Mouse (Mus musculus) neural tube, embryonic 10.5 days (tissue): Measurements from ENCODE around the gene Nr1h4.
"Not testable (repeated sequence)": the region's sequence is repeated elsewhere in the genome, so short reads cannot be mapped to it uniquely, and the experiment has no call there.

ENCODE experiments used
- DNase-seq: peaks from one replicate; pipeline ENCODE4 v3.0.0-alpha.2; 2017; ENCODE audit warnings: low spot score; ENCODE audit errors: extremely low spot score

The Nr1h4 gene

DNA sequence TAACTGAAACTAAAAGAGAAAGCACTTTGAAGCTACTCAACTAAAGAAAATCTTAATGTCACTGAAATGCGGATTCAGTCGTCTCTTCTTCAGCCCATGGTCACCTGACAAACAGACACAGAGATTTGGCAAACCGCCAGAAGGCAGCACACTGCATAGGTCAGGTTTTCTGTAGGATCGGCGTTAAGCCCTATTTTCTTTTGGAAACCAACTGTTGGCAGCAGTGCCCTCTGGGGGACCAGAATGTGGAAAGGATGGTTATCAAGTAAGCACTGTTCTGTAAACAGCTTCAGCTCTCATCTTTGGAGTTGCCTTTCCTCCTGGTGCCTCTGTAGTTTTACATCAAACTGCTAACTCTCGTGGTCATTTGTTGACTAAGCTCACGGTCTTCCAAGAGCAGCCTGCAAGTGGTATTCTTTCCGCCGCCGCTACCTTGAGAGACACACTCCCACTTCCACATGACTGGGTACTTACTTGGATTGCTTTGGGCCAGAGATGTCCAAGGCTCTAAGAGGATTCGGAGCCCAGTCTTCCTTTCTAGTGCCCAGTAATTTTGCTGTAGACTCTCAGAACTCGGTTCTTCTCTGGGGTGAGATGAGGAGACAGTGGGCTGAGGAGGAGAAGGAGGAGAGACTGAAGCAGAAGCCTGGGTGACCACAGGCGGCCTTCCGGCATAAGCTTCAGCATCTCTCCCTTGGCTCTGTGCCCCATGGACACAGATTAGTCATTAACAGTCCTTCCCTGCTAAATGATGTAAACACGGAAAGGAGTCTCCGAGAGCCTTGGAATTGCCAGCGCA lies at the start of gene Nr1h4:
Gene Nr1h4 (minus strand): TSS at position 657 of the 799 bp plus-strand sequence.
- DNase-seq: no peak

DNA sequence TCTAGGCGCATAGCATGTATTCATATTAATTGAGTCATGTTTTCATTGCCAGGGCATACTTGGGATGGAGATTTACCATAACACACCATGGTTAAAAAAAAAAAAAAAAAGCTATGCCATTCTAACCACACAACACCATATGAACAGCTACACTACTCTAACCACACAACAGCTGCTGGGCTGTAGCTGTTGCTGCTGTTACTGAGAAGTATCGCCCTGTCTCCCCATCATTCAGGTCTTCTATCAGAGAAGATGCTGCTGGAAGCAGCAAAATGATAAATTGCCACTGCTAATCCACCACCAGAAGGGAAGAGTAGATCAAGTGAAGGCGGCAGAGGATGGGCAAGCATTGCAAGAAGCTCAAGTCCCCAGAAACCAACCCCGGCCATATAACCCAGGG lies 45.4 kb upstream of the Nr1h4 start:
- no peak for DNase-seq

DNA sequence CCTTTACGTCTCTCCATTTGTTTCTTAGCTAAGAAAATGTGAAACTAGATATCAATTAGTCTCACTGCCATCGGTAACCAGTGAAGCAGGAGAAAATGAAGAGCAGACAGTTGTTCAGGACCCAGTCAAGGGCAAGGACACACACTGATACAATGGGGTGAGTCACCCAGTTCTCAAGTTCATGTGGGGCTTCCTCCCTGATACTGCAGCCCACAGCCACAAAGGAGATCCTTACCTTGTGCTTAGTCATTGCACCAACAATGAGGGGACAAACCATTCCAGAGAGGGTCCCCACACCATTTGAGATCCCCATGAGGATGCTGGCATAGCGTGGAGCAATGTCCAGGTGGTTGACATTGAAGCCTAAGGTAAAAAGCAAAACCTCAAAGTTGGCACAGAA lies 44.3 kb upstream of the Nr1h4 start:
- no peak for DNase-seq

DNA sequence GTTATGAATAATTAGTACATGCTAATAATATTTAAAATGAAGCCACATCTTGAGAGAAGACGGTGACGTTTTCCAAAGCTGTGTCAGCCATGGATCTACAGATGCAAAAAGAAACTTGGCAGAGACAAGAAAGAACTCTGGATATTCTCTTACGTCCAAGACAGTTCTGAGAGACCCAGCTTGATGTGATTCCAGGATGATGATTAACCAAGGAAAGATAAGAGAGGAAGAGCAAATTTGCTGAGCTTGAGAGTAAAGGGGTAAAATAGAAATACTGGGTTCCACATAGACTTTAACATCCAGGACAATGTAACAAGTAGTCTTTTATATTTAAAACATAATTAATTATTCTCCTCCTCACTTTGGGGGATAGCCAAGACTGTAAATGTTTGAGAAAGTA lies 40.0 kb upstream of the Nr1h4 start:
- no peak for DNase-seq

DNA sequence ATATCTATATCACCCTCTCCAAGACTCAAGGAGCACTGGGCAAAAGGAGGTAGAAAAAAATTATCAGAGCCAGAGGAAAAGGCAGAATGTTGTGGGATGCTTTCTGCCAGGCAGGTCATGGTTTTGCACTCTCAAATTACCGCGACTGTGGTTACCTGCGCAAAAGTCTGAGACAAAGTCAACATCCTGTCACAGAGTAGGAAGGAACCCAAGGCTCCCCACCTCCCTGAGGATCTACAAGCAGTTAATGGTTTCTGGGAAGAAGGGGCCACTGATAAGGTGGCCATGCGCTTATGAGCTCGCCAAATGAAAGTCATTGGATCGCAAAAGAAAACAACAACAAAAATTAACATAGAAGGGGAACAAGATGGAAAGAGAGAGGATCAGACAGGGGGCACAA lies 39.6 kb upstream of the Nr1h4 start:
- no peak for DNase-seq

DNA sequence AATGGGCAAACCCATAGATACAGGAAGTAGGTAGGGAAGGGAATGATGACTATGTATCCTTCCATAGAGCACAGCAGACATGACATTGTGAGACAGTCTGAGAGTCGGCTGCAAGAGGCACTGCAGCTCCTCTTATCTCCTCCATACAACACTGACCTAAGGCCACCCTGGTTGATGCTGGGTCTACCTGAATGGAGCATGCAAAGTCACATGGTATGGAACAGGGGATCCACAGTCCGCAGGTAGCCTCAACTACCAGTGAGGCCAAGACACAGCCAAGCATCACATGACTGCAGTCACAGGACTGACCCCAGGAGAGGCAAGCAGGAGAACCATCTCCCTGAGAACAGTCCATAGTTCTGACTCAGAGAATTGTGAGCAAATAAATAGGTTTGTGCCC lies 34.0 kb upstream of the Nr1h4 start:
- DNase-seq: no peak

DNA sequence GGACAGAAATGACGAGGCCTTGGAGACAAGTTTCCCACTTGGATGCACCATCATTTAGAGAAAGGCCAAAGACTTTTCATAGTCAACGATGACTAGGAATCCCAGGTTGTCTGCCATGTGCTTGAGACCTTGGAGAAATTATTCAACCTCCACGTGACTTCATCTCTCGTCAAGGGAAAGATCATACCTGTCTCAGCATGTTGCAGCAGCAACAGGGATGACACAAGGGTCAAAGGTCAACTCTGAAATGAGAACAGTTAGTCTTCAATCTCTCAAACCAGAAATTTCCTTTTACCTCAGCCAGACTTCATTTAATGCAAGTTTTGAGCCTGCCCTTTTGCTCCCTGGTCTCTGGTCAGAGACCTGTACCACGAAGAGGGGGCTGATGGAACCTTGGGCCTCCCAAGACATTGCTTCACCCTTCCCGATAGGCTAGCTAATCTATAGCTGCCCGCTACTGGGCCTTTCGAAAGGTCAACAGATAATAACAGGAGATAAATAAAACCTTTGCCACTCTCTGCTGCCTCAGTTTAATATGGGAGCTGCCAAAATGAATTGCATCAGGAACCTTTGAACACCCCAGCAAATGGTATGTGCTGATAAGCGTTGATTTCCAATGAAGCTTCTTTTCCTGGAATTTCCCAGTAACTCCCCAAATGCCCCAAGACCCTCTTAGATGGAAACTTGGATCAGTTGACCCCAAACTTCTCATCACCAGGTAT lies 32.1 kb upstream of the Nr1h4 start:
- DNase-seq: no peak

DNA sequence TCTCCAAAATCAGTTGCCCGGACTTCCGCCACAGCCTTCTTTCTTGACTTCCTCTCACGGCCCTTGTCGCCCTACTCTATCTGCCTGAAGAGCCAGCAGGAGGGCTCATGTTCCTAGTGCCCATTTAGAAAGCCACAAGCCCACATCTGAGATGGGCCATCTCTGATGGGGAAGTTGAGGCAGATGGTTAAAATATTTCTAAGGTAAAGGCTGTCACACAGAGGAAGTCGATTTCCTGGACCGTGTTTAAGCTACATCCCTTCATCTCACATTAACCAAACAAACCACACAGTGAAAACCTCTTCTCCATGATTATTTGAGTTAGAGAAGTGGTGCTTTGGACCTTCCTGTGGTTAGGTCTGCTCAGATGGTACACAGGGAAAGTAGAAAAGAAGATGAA lies 28.7 kb upstream of the Nr1h4 start:
- no peak for DNase-seq

DNA sequence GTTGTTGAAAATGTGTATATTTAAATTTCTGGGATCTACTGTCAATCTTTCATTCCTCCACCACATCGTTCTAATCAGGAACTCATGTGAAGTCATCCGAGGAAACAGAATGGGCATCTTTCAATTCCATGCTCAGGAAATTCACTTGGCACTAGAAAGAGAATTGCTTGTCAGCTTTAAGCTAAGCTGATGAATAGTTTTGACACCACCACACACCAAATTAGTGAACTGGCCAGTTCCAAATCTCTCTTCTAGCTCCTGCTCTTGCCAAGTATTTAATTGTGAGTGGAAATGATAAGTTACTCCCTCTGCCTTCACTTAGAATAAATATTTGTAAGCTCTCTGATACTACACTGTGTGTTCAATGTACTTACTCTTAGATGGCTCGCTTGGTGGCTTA lies 26.0 kb upstream of the Nr1h4 start:
- DNase-seq: no peak

DNA sequence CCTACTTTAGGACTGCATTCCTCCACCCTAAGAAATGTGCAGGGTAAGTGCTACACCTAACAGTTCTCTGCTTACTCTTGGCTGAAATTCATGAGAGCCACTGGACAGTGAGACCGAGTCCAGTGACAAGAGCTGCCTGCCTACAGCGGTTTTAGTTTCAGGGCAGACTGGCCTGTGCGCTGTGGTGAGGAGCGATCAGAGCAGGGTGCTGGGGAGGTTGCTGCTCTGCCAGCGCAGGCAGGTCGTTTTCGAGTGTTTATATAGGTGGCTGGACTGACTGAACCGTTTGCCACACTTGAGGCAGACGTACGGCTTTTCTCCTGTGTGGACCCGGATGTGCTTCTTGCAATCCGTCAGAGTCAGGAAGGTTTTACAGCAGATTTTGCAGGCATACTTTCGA lies 21.5 kb upstream of the Nr1h4 start:
- DNase-seq: not testable (repeated sequence)

DNA sequence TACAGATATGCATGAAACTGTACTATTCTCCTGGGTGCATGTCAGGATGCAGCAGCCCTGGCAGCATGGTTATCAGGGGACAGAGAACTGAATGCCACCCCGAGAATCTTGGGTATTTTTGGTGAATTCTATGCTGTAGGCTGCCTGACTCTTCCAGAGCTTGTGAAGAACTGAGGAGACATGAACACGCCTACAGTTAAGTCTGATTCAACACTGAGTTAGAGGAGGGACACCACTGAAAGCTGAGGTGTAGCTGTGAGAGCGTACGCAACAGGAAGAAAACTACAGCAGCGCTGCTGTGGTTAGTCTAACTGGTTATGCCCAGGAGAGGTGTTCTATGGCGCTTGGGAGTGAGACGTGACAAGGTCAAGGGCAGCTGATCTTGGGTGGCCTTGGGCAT lies 20.5 kb upstream of the Nr1h4 start:
- not testable (repeated sequence) for DNase-seq

DNA sequence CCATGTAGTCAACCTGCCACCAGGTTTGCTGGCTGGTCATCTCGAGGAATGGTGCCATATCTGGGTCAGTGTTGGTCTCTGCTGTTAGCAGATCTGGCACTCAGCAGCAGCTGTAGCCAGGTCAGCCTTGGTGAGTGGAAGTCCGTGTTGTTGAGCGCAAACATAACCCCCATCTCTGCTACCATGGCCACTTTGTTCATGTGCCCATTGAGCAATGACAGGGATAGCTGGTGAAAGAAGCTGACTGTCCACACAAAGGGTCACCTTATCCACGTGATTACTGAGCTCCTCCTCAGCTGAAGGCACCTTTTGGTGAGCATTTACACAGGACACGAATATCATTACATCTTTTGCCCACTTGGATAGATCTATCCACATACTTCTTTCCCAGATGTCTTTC lies 19.6 kb upstream of the Nr1h4 start:
- no peak for DNase-seq

DNA sequence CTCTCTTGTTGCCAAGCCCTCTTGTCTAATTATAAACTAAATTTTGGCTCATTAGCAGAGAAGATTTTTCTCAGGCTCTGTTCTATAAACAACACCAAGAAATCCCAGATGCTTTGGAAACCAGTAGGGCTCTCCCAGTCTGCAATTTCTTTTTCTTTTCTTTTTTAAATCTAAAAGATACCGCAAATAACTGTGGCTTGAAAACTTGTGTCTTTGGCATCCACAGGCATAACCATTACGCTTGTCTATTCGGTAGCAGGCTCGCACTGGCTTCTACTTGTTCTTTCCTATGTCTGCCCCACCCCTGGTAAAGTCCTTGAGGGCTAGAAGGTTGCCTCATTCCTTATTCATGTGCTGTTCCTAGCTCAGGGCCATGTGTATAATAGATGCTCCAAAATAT lies 18.3 kb upstream of the Nr1h4 start:
- DNase-seq: no peak

DNA sequence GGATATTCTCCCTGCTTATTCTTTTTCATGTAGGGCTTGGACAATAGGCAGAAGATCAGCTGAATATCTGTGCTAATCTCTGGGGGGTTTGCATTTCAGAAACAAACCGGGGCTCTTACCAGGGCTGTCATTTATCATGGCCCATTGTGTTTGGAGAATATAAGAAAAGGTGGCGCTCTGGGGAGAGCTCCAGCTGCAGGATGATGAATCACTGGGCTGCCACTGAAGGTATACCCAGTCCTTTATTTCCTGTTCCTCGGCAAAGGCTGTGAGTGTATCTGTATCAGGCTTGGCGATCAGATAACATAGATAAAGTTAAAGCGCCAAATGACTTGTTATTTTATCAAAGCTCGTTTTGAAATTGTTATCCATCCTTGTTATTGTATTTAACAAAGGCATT lies 14.6 kb upstream of the Nr1h4 start:
- no peak for DNase-seq

DNA sequence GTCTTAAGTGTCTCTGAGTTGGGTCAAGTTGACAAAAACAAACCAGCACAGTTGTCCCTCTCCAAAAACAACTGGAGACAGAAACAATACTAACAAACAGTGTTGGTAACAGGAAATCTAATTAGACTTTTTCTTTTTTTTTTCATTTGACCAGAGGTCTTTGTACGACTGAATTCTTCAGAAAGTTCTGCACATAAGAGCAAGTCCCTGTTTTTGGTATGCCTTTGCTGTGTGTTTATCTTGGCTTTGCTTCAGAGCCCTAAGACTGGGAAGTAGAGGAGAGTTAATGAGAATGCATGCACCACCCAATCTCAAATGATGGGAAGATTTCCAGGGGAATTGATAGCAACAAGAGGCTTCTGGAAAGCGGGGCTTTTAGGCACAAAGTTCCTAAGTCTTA lies 13.6 kb upstream of the Nr1h4 start:
- DNase-seq: no peak

DNA sequence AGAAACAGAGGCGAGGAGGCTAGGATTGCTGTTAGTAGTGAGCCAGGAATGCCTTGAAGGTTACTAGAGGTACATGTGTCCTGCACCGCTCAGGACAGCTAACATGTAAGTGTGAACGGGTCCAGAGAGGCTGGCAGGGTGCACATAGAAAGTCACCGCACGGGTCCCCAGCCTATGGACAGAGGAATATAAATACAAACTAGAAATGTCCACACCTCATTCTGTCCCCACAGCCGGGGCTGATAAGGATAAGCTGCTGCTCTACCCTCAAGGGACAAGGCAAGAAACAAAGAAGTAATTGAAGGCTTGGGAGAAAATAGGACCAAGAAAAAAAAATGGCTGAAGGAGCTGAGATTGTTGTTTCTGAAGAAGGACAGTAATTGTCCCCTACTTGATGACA lies 10.5 kb upstream of the Nr1h4 start:
- DNase-seq: no peak

DNA sequence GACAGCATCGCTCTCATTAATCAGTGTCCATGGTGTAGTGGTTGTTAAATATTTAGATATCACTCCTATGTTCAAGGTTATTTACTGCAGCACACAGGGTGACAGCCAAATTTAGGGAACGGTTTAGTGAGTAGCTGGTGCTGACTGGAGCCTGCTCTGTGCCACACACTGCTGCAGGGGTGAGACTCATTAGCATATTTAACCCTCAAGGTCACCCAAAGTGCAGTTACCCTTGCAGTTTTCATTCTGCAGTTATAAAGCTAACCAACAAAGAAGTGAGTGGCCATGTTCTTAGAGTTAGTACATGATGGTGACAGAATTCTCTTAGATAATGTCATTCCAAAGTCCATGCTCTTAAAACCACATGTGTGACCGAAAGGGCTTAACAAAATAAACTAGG lies 8.9 kb upstream of the Nr1h4 start:
- DNase-seq: no peak

DNA sequence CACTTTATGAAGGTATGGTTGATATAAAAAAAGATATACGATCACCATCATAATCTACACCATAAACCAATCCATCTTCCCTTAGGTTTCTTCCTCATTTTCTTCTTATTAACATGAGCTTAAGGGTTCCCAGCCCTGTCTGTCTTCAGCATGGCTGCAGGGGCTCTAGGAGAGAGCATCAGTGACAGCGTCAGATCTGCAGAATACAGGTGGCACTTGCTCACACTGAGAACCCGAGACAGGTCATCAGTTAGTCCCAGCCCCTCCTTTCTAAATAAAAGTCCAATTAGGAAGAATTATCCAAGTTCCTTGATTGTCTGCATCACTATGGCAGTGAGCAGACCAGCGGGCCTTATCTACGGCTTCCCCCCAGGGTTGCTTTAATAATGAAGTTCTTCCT lies 934 bp downstream of the Nr1h4 start:
- no peak for DNase-seq

DNA sequence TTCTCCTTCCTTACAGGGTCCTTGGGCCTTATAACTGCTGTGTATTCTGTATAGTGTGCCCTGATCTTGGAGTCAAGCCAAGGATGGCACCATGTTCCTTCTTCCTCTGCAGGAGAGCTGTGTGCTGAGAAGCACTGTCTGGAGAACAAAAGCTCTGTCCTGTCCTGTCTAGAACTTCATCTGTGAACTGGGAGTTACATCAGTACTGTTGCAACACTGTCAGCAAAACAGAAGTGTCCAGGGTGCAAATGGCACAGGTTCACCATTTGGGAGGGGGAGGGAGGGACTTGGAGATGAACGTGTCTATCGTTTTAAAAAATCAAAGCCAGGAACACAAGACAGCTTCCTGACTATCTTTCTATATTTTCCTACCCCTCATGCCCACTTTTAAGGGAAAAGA lies 1.4 kb downstream of the Nr1h4 start:
- no peak for DNase-seq

DNA sequence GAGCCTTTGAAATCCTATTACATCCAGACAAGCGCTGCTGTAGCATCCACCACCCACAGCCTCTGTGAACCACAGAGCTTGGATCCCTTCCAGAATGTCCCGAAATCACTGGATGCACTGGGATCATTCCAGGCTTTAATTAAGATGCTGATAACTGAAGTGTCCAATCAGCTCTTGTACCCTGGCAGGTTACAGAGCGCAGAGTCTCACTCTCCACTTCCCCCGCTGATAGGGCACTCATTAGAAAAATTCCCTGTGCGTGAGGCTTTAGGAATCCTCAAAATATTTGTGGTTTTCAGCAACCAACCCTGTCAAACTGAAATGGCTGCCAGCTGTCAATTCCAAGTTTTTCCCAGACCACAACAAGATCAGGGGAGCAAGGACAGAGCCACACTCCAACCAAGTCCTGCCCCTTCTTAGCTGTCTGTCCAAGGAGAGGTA lies 2.2 kb downstream of the Nr1h4 start:
- DNase-seq: no peak

DNA sequence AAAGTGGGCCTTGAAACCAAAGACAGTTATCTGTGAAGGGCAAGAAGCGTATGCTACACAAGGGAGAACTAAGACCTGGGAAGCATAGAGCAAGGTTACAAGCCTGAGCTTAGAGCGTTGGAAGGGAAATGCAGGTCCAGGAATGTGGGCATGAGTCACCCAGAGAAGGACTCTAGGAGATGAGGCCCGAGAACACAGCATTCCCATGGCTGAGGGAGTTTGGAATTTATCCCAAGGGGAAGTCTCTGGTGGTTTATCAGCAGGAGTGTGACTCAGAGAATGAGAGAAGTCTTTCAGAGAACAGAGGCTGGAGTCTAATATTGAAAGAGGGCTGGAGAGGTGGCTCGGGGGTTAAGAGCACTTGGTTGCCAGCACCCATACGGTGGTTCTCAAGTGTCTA lies 6.3 kb downstream of the Nr1h4 start:
- no peak for DNase-seq

DNA sequence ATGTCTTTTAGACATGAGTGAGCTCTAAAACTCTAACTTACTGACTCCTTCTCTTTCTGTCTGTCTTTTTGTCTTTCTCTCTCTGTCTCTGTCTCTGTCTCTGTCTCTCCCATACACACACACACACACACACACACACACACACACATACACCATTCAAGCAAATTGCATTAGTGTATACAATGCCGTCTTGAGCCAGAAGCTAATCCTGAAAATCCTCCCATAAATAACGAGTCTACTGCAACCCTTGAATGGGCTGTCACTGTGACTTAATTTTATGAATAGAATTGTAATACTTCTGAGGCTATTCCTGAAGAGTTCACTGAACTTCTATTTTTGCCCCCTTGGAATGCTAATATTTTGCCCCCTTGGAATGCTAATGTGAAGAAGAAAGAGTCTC lies 7.6 kb downstream of the Nr1h4 start:
- DNase-seq: no peak

DNA sequence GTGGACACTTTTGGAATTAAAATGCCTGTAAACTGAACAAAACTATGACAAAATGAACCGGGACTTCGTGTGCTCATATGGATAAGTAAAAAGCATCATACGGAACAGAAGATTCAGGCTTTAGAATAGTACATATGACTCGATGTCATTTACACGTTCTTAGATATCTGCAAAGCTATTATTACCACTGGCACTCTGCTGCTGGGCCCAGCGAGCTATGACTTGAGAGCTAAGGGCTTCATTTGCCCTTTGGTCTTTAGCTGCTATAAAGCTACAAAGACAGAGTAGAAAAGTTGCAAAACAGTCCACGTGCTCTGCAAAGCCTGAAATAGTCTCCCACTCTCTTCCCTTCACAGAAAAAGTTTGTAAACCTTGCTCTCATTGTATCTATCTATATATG lies 10.9 kb downstream of the Nr1h4 start:
- DNase-seq: no peak
